Mouse (Mus musculus): ENCODE measurements around the gene Unc93a2.
A peak's percentile ranks its signal among the peaks of the same experiment; 100 is the strongest.
"Not testable (repeated sequence)": the region's sequence is repeated elsewhere in the genome, so short reads cannot be mapped to it uniquely, and the experiment has no call there.

The Unc93a2 gene

GRCm38 (mm10) chr17:7371879-7372278 is 13.4 kb downstream of the Unc93a2 start, which contains the start of gene Gm49630:
Gene Gm49630 (minus strand): TSS chr17:7371979.
- not testable (repeated sequence) for DNase-seq (ENCODE audit: low spot score in 2 of 2)

- DNase-seq (ENCODE audit: low spot score in 2 of 2), result not testable (repeated sequence)
These were observed 15.9 kb downstream of the Unc93a2 start for GRCm38 (mm10) chr17:7369401-7369800.

GRCm38 (mm10) chr17:7366676-7367374 is 18.4 kb downstream of the Unc93a2 start:
- DNase-seq (ENCODE audit: low spot score in 2 of 2), result peak; percentile 21 to 42

- not testable (repeated sequence) for DNase-seq (ENCODE audit: low spot score in 2 of 2)
These were observed 19.0 kb downstream of the Unc93a2 start for GRCm38 (mm10) chr17:7366265-7366664.

GRCm38 (mm10) chr17:7365615-7366014 is 19.6 kb downstream of the Unc93a2 start:
- DNase-seq (ENCODE audit: low spot score in 2 of 2), result not testable (repeated sequence)

GRCm38 (mm10) chr17:7360749-7361465 is 24.4 kb downstream of the Unc93a2 start:
- peak in 1 of 2 experiments; percentile 15 for DNase-seq (ENCODE audit: low spot score in 2 of 2)

- DNase-seq (ENCODE audit: low spot score in 2 of 2), result not testable (repeated sequence)
These were observed 25.5 kb downstream of the Unc93a2 start for GRCm38 (mm10) chr17:7359806-7360205.

- not testable (repeated sequence) for DNase-seq (ENCODE audit: low spot score in 2 of 2)
These were observed 32.7 kb downstream of the Unc93a2 start, which contains the start of gene Ttll2 for GRCm38 (mm10) chr17:7352596-7352995. Gene Ttll2 (minus strand): TSS chr17:7352696.

GRCm38 (mm10) chr17:7348765-7349164 is 36.5 kb downstream of the Unc93a2 start:
- not testable (repeated sequence) for DNase-seq (ENCODE audit: low spot score in 2 of 2)

GRCm38 (mm10) chr17:7337381-7337780 is 47.9 kb downstream of the Unc93a2 start:
- not testable (repeated sequence) for DNase-seq (ENCODE audit: low spot score in 2 of 2)

- not testable (repeated sequence) for DNase-seq (ENCODE audit: low spot score in 2 of 2)
These were observed 52.5 kb downstream of the Unc93a2 start for GRCm38 (mm10) chr17:7332745-7333144.

GRCm38 (mm10) chr17:7326415-7326814 is 58.8 kb downstream of the Unc93a2 start:
- not testable (repeated sequence) for DNase-seq (ENCODE audit: low spot score in 2 of 2)

GRCm38 (mm10) chr17:7324346-7324745 is 60.9 kb downstream of the Unc93a2 start, which contains the start of gene Tcp10a:
Gene Tcp10a (plus strand): TSS chr17:7324646.
- not testable (repeated sequence) for DNase-seq (ENCODE audit: low spot score in 2 of 2)

GRCm38 (mm10) chr17:7319789-7320188 is 65.5 kb downstream of the Unc93a2 start:
- DNase-seq (ENCODE audit: low spot score in 2 of 2), result not testable (repeated sequence)

GRCm38 (mm10) chr17:7315693-7316382 is 69.4 kb downstream of the Unc93a2 start:
- DNase-seq (ENCODE audit: low spot score in 2 of 2), result not testable (repeated sequence)
